Mouse (Mus musculus) erythroid progenitor cell, adult 5-6 weeks (primary cell): ENCODE data around the gene Nktr. TPM values are rescaled to one million over a fixed set of nuclear protein-coding genes. Genes with fewer than 3 reads are reported as not detected.

Source experiments
- ATAC-seq: replicated peaks from 2 replicates; pipeline ENCODE4 v1.8.0; 2016; ENCODE audit warnings: moderate number of reproducible peaks, mild to moderate bottlenecking, moderate TSS enrichment, inconsistent platforms; ENCODE audit not compliant: poor library complexity, low FRiP score, severe bottlenecking
- total RNA-seq, 2 experiments: library from RNA; stranded (forward) in 1 of 2; stranded (reverse) in 1 of 2; fragments of 150-400 nt in 1 of 2; fragments of 186-747, 209-891 nt in 1 of 2; gene quantifications; 2 replicates each; pipeline versions ENCODE4 v1.2.3 to v1.2.4; 2015 to 2017; ENCODE audit warnings: low replicate concordance in 2 of 2

Nktr gene
- total RNA-seq, 2 experiments from 2014 or later = 225 to 322 TPM

DNA sequence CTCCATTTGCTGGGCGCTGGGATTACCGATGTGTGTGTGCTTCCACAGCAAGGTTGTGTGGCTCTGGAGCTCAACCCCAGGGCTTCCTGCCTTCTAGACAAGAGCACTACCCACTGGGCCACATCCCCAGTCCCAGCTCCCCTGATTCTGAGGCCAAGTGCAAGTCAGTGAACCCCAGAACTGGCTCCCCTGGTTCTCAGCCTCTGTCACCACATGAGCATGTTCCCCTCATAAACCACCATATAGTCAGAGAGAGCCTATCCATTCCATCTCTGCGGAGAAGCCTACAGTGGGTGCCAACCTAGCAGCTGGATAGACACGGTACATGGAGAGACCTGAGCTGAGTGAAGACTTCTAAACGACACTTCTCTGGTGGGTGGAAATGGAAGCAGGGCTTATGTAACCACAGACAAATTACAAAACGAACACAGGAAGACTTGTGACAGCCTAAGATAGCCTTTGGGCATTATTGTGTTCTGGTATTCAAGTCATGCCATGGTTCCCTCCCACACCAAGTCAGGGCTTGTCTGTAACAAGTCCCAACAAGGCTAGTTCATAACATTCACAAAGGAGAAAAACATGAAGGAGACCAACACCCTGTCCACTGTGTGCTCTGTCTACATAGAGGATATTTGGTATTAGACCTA, 12.8 kb upstream of the Nktr start:
- ATAC-seq = no peak

DNA sequence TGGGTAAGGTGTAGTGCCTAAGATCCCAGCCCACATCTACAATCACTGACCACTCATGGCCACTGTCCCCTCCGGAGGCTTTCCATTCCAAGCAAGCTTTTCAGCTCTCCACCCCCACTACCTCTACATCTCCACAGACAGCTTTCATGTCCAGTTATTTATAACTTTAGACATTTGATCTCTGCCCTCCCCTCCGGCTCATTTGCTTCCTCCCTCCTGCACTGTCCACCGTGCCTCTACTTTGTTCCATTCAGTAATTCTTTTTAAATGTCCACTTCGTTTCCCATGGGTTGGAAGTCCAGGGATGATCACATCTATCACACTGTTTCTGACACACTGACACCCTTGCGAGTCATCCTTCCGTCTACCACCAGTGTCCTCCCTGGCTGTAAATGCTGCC, 11.2 kb upstream of the Nktr start:
- ATAC-seq = no peak

DNA sequence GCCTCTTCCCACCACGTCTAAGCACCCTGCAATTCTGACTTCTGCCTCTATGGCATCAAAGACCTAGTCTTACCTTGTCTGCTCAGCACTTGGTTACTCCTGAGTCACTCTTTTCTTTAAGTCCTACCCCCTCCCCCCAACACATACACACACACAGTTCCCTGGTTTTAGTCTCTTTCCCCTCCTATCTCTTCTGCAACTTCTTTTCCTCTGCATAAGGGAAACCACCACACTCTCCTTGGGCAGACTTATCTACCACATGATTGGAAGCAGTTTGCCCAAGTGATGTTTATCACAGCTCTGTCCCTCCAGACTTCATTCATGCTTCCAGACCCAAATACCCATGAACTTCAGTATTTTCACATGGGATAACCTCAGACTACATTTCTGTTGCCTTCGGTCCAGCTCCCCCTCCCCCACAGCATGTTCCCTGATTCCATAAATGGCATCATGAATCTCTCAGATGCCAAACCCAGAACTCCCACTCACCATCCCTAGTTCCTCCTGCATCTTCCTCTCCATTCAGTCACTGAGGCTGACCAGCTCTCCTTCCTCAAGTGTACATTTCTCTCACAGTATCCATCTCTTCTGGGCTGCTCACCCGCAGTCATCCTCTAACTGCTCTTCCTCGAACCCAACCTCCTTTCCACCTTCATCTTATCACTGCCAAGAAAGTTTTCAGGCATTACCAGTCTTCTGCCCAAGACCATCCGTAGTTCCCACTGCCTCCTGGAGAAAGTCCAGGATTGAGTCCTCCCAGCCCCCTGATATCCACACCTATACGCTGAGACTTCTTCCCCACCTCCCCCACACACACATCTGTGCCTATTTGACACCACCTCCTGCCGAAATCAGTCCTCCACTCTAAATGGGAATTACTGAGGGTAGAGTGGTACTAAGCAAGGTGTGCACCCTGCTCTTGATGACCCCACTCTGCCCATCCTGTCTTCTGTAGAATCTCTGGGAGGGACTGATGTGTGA, 10.2 kb upstream of the Nktr start:
- ATAC-seq = no peak

DNA sequence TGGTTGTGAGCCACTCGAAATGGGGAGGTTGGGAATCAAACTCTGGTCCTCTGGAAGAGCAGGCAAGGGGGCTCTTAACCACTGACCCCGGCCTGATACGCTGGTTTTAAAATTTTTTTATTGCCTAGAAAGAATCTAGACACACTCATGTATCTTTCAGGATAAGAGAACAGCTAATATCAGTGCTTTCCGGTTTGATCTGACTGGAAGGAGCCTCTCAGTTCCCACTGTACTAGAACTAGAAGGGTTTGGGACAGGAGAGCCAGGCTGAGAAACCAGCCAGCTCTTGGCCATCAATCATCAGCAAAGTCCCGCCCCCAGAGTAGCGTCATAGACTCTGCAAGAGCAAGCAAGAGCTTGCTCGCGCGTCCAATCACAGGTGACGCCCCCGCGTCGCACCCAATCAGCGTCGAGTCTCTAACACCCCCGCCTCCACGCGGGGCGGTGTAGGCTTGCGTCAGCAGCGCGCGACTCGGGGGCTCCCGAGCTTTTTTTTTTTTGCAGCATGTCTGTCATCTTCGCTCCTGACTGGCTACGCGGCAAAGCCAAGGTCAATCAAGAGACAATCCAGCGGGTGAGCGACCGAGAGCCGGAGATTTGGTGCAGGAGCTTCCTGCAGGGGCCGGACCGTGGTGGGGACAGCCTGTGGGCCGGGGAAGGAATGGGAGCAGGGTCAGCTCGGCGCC, 8.9 kb upstream of the Nktr start, which contains the start of gene Ss18l2:
Ss18l2 (plus strand) TSS at position 432 of the 686 bp plus-strand sequence.
- peak; percentile 87 for ATAC-seq

DNA sequence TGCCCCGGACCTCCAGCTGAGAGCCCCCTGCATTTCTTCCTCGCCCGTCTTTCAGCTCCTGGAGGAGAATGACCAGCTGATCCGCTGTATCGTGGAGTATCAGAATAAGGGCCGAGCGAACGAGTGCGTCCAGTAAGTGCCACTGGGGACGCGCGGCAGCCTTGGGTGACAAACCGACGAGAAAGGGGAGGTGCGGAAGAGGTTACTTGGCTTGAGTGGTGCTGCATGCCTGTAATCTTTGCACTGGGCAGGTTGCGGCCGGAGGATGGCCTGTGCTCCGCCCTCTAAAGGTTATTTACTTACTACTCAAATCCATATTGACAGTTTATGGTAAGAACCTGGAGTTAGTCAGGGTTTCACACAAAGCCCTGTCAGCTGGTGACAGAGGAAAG, 8.4 kb upstream of the Nktr start:
- ATAC-seq = peak; percentile 75

DNA sequence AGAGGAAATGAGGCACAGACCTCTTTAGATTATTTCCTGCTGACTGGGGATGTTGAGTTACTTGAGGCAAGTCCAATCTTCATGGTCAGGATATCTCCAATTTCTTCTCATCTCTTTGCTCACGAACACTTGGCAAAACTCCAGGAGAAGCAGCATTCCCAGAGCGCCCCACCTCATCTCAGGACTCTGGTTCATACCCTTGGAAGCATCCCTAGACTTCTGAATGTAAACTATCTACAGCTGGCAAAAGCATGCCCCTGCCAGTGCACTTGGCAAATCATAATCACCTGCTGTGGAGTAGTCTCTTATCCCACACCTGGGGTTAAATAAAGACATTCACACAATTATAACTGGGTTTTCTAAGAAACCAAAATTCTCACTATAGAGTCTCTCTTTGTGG, 1.9 kb upstream of the Nktr start:
- ATAC-seq = no peak

DNA sequence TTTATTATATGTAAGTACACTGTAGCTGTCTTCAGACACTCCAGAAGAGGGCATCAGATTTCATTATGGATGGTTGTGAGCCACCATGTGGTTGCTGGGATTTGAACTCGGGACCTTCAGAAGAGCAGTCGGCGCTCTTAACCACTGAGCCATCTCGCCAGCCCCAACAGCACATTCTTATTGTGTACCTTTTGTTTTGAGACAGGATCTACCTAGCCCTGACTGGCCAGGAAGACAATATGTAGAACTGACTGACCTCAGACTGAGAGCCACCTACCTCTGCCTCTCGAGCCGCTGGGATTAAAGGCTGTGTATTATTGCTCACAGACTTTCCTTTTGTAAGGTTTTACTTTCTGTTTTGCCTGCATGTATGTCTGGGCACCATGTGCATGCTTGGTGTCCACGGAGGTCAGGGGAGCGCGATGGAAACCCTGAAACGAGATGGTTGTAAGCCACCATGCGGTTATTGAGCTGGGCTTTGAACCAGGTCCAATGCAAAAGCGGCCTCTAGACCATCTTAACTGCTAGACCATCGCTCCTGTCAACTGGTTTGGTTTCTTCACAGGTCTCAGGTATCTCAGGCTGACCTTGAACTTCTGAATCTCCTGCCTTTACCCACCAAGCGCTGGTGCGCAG, 781 bp upstream of the Nktr start:
- peak; percentile 6; the same call in 1 of the 2 replicates for ATAC-seq

DNA sequence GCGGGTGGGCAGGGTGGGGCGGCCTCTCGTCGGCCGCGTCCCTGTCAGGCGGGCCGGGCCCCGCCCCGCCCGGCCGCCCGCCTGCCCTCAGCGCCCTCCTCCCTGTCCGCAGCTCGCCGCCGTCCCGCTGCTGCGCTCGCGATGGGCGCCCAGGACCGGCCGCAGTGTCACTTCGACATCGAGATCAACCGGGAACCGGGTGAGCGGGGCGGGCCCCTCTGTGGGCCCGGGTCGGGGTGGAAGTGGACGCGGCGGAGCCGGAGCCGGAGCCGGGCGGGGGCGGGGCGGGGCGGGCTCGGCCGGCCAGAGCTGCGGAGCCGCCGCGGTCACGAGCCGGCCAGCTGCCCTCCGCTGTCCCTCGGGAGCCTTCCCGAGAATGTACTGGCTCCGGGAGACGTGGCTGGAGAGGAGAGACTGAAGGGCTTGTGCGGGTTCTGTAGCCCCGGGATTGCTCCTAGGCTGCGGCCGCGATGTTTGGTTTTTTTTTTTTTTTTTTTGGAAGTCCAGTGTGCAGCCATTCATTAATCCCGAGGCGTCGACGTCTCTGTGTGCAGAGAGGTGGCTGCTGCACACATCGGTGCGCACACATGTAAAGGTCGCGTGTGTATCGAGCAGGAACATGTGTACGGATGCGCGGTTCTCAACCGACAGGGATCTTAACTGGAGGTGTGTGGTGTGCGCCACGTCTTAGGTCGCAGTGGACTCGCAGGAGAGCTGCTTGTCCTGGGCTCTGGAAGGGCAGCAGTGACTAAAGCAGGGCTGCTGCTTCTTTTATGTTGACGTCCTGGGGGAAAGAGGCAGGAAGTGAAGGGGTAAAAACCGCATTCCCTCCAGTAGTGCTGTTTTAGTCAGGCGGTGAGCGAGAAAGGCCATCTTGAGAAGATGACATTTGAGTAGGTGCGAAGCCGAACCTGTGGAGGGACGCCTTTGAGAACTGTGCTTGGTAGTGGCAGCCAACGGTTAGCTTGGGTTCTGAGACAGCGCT, 670 bp downstream of the Nktr start:
- ATAC-seq = peak; percentile 48

DNA sequence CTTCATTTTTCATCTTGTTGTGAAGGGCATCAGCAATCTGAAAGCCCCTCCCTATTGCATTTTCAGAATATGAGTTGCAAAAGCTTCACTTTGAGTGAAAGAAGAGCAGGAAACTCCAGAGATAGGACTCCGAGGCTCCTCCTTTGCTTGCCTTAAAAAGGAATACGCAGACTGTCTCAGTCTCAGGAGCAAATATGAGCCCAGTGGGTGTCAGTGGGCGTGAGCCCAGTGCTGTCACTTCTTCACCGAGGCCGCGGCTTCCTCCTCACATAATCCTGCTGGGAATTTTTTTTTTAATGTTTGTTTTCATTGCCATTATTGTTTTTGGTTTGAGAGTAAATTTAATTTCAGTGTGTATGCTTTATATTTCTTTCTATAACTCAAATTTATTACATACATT, 21.5 kb downstream of the Nktr start:
- no peak for ATAC-seq

DNA sequence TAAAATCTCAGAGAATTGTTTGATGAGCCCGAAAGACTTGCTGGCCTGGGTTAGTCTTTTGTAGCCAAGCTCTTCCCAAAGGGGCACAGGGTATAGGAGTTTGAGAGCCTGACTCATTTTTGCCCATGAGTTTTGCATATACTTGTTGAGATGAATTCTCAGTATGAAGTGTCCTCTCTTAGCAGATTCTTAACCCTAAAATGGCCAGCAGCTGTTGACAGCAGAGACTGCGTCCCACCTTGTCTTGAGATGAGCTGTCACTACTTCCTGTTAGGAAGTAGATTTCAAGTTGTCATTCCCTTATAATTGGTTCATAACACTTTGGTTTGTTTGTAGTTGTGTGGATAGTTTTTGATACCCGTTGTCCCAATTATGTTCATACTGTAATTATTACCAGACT, 22.2 kb downstream of the Nktr start:
- no peak for ATAC-seq

DNA sequence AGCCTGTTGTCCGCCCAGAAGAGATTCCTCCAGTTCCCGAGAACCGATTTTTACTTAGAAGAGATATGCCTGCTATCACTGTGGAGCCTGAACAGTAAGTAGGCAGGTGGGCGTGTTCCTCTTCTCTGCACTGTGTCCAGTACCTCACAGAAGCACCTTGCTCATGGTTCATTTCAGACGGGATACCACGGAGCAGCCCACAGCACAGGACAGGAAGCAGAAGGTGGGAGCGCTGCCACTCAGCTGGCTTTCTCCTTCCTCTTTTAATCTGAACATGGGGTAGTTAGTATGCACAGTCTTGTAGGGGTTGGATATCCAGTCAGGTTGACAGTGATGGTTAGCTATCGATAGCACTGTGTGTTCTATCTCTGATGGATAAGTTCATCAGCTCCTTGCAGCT, 25.1 kb downstream of the Nktr start:
- ATAC-seq = no peak

DNA sequence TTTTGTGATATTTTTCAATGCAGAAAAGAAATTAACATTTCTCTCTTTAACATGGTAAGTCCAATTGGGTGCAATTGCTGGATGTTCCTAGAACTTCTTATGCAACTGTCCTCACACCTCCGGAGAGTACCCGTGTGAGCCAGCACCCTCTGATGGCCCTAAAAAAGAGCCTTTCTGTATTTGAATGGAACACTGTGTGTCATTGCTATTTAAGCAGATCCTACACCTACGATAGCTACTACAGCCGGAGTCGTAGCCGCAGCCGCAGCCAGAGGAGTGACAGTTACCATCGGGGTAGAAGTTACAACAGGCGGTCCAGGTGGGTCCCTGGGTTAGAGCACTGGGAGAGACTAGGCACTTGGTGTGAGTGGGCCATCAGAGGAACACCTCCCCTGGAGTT, 33.8 kb downstream of the Nktr start:
- ATAC-seq = no peak

DNA sequence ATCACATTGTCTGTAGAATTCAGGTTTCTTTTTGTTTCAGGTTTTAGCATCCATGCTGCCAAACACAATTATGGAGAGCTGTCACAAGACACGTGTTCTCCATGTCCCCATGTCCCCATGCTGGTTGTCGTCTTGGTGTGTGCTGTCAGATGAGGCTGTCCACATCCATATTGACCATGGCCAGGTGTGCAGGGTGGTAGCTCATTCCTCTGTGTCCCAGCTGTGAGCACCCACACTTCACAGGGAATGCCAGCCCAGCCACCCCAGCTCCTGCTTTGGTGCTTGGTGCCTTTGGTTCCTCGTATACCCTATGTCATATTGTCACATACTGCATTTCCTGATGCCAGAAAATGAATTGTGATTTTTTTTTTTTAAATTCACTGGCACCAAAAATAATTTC, 35.7 kb downstream of the Nktr start:
- ATAC-seq = no peak

DNA sequence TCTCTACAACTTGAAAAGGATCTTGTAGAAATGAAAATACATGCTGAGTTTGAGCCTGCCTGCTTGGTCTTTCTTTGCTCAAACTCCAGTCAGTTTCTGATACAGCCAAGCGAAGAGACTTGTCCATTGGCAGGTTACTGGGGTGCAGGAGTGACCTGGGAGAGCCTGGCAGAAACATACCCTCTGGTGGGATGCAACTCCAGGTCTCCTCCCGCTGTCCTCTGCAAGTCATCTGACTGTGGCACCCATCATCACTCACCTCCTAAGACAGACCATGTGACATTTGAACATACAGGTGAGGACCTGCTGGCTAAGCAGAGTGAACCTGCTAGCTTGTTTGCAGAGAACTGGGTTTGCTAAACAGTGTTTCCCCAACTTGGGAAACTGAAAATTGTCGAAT, 37.8 kb downstream of the Nktr start:
- no peak for ATAC-seq

DNA sequence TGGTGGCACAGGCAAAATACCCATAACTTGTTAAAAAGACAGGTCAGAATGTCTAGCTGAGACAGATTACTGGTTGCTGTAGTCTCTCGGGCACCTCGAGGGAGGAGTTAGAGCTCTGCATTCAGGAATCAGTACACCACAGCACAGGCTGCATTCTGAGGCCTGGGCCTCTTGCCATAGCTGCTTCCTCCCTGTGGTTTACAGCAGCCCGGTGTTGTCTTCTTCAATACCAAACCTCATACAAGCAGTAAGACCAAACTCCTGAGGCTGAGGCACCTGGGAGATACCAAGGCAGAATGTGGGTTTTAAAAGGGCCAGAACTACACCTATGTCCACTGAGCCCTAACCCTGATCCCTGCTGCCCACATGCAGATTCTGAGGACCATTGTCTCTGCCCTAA, 38.5 kb downstream of the Nktr start:
- no peak for ATAC-seq

DNA sequence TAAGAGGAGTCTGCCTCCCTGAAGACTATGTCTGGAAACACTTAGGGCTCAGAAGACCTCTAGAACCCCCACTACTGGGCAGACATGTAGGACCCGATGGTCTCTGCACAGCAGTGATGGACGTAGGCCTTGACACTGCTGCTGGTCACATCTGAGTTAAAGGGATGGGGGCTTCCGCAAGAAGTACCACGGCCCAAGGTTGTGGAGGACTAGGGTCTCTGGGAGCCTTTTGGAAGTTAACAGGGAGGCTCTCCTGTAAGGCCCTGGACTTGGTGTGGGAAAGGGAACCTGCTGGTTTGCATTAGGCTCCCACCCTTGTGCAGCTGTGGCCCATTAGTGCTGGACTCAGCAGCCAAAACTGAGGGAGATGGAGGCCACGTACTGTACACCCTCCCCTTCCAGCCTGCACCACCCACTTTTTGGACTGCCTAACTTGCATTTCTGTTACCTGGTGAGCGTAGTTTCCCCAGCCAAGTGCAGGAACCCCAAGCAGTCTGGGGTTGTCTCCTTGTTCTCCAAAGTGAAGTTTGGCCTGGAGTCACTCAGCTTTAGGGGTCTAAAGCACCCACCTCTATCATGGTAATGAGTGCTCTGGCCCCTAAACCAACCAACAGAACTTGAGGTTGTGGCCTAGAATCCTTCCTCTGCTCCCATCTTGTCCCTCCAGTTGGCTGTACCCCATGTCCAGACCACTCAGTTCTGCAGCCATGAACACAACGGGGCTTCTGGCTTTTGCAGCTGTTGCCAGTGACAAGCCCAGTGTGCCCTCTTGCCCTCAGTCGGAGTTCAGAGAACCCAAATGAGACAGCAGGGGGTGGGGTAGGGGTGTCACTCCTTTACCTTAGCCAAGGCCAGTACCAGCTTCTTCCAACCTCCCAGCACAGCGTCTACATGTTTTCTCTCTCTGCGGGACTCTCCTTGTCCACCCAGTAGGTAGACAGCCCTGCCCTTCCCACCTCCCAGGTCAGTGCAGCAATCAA, 39.2 kb downstream of the Nktr start:
- 0 out of 2 replicates have a peak, but pooled peaks have one; percentile 6 for ATAC-seq

DNA sequence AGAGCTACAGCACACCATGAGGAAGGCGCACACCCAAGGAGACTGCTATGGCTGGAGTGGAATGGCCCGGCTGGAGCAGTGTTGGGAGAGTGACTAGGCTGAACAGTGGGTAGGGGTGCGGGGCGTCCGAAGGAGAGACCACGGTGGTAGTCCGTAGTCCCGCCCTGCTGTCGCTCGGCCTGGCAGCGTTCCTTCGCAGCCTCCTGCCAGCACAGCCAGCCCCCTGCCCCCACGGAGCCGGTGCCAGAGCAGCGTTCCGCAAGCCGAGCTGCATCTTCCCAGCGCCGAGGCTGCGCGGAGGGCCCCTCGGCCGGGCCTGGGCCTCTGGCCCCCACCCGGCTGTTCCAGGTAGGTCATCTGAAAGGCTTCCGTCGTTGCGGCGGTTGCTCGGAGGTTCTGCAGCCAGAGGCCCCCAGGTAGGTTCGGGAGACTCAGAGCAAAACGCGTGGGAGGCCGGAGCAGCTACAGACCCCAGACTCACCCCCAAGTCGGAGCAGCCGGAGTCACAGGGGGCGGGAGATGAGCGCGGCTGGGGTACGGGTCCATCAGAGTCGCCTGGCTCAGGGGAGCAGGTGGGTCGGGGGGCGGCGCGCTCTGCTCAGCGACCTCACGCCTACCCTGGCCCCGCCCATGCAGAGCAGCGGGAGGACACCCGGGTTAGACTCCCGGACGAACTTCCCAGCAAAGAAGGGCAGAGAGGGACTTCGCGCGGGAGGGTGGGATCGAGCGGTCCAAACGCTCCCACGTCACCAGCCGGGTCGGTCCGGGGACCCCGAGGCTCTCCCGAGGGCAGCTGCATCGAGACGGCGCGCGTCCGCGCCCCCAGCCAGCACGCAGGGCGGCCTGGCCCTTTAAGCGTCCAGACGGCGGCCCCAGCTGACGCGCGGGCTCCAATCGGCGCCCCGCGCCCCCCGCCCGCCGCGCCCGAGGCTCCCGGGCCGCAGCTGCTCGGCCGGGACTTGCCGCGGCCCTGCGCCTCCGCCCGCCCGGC, 40.4 kb downstream of the Nktr start, which contains the start of gene Zfp651:
Zfp651 (plus strand) TSS at position 240 of the 991 bp plus-strand sequence.
- no peak for ATAC-seq
